ENCODE assay signal across 8 mouse cellular contexts in the genomic region with DNA sequence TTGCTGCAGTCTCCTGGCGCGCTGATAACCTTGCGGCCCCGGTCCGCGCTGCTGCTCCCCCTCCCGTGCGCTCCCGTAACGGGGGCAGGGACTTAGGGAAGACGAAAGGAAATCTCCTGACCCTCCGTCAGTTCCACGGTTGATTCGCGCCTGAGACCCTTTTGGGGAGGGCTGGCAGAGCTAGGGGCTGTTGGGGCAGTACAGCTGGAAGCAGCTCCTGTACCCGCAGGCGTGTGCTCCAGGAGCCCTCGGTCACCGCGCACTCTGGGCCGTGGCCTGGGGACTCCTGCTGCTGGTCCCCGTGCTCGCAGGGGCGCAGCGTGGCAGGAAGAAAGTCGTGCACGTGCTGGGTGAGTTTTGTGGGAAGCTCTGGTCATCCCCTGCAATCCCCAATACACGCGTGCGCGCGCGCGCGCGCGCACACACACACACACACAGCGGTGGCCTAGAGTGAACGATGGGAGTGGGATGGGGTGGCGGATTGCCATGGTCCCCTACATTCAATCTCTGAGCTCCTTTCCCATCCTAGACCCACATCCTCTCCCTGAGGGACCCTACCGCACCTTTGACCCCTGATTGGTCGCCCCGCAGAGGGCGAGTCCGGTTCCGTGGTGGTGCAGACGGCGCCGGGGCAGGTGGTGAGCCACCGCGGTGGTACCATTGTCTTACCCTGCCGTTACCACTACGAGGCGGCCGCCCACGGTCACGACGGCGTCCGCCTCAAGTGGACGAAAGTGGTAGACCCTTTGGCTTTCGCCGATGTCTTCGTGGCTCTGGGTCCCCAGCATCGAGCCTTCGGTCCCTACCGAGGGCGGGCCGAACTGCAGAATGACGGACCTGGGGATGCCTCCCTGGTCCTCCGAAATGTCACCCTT. TPM values are rescaled to one million over a fixed set of nuclear protein-coding genes. Genes with fewer than 3 reads are reported as not detected.
DNase-seq lines count a peak whose midpoint lies in the region; ATAC-seq and TF ChIP-seq lines count a peak whose summit lies in the region.

No protein-coding gene starts in this region.

- H3K36me3 ChIP-seq in kidney, adult 2 months (ENCODE audit: control insufficient read depth, insufficient read depth, low read length), result no peaks in the 10 kb centered on the region
- no peaks in the 10 kb centered on the region for H3K36me3 ChIP-seq in forebrain, embryonic 13.5 days (ENCODE audit: poor library complexity, severe bottlenecking)
- H3K36me3 ChIP-seq in liver, embryonic 14.5 days (replicated peaks; ENCODE audit: control insufficient read depth, insufficient read depth, low read depth), result no peaks in the 10 kb centered on the region

- peak overlapping the region; percentile 60 for H3K4me2 ChIP-seq in forebrain, embryonic 13.5 days
- H3K4me2 ChIP-seq in liver, embryonic 14.5 days (ENCODE audit: low read depth), result peak overlapping the region; percentile 47

- 4% methylated on average over 71 of the region's 71 CpGs for WGBS in kidney, adult 2 months
- 1% methylated on average over 70 of the region's 71 CpGs for WGBS in forebrain, embryonic 13.5 days
- 4% methylated on average over 71 of the region's 71 CpGs for WGBS in liver, embryonic 14.5 days (ENCODE audit: insufficient replicate concordance)

- peak; percentile 15 for DNase-seq in kidney, postnatal 10 days
- DNase-seq in kidney, adult 2 months, result no peak
- DNase-seq in cerebellum, adult 18-20 months, result peak; percentile 60 to 62
- DNase-seq in liver, embryonic 14.5 days (ENCODE audit: low read depth in 3 of 3, low spot score in 3 of 3), result no peak
- DNase-seq in left cerebral cortex, postnatal 4 days, result no peak
- no peak for DNase-seq in right cerebral cortex, postnatal 14 days

- intact Hi-C loops in left cerebral cortex, postnatal 4 days (cut with DNase I), result loop anchor here (10.0 kb wide), 1 partner anchor 140 kb away; no protein-coding TSS in a partner anchor

- no peaks in the 10 kb centered on the region for H3K4me1 ChIP-seq in kidney, adult 2 months (ENCODE audit: control insufficient read depth, insufficient read depth, low read length)
- peaks cover 30% of the 10 kb centered on the region for H3K4me1 ChIP-seq in forebrain, embryonic 13.5 days
- H3K4me1 ChIP-seq in liver, embryonic 14.5 days (replicated peaks; ENCODE audit: control insufficient read depth in 2 of 2, insufficient read depth in 2 of 2, low read length in 1 of 2), result no peaks in the 10 kb centered on the region

- TF ChIP-seq CTCF in kidney, adult 2 months (conservative IDR thresholded peaks at IDR 0.05; ENCODE audit: insufficient read depth, insufficient read length, low read depth, low read length), result no peak
- TF ChIP-seq CTCF in liver, embryonic 14.5 days (IDR thresholded peaks at IDR 0.05; ENCODE audit: low read depth), result 0 out of 2 replicates have a peak, but pooled peaks have one; percentile 21

- H3K4me3 ChIP-seq in kidney, adult 2 months (ENCODE audit: insufficient read depth, low read depth, low read length), result no peak overlapping the region
- peak overlapping the region; percentile 37 for H3K4me3 ChIP-seq in forebrain, embryonic 13.5 days
- H3K4me3 ChIP-seq in liver, embryonic 14.5 days (ENCODE audit: insufficient read depth in 1 of 2, low read depth in 2 of 2, low read length in 2 of 2), result peak overlapping the region; percentile 10 to 37; a peak in 3 of 4 replicates

- H3K27ac ChIP-seq in kidney, adult 2 months (ENCODE audit: insufficient read depth, low read depth, low read length), result no peak overlapping the region
- no peak overlapping the region for H3K27ac ChIP-seq in forebrain, embryonic 13.5 days
- no peak overlapping the region for H3K27ac ChIP-seq in liver, embryonic 14.5 days

- ATAC-seq in forebrain, embryonic 13.5 days, result no peak
- ATAC-seq in liver, embryonic 14.5 days (ENCODE audit: insufficient read depth), result no peak
- ATAC-seq in frontal cortex, adult (ENCODE audit: low TSS enrichment), result no peak

- peak overlapping the region; percentile 48 for H3K9ac ChIP-seq in forebrain, embryonic 13.5 days
- H3K9ac ChIP-seq in liver, embryonic 14.5 days (replicated peaks), result no peak overlapping the region

- 0 out of 2 replicates have a peak, but pooled peaks cover 3% of the 10 kb centered on the region for H3K27me3 ChIP-seq in kidney, adult 2 months (replicated peaks; ENCODE audit: control insufficient read depth, insufficient read depth, low read length)
- H3K27me3 ChIP-seq in forebrain, embryonic 13.5 days, result peaks cover 81% of the 10 kb centered on the region
- H3K27me3 ChIP-seq in liver, embryonic 14.5 days (ENCODE audit: control insufficient read depth, insufficient read depth, low read length), result peaks cover 69% of the 10 kb centered on the region

- TF ChIP-seq EP300 in liver, embryonic 14.5 days (IDR thresholded peaks at IDR 0.05; ENCODE audit: low read depth), result no peak

- no peak for TF ChIP-seq POLR2A in kidney, adult 2 months (IDR thresholded peaks at IDR 0.05; ENCODE audit: low read depth, low read length)

- H3K9me3 ChIP-seq in forebrain, embryonic 13.5 days (replicated peaks), result no peaks in the 10 kb centered on the region
- H3K9me3 ChIP-seq in liver, embryonic 14.5 days (ENCODE audit: control insufficient read depth, low read length), result no peaks in the 10 kb centered on the region

RNA-seq across cellular contexts. Expression of gene Hapln4, which starts 1.2 kb away (rescaled TPM):
- polyA plus RNA-seq in kidney, adult 2 months (2012; rRNA removed), result 0.05 and 0.08 TPM in 2 replicates
- polyA plus RNA-seq in forebrain, embryonic 13.5 days (2015; fragmentation: Nextera tagmentation; extraction: Ambion mirVana), result 0.14 and 0.16 TPM in 2 replicates
- 0.05 and 0.06 TPM in 2 replicates for polyA plus RNA-seq in liver, embryonic 14.5 days (2012; rRNA removed)
- polyA plus RNA-seq in liver, embryonic 14.5 days (2014; fragmentation: Nextera tagmentation; extraction: Ambion mirVana), result not detected in 2 replicates
- total RNA-seq in left cerebral cortex, postnatal 4 days (2021), result 1 to 10 TPM; 1.4 to 1.5 TPM

RNA-seq across cellular contexts. Expression of gene Tm6sf2, which starts 11.7 kb away (rescaled TPM):
- 30.2 and 37.5 TPM in 2 replicates for polyA plus RNA-seq in kidney, adult 2 months (2012; rRNA removed)
- polyA plus RNA-seq in forebrain, embryonic 13.5 days (2015; fragmentation: Nextera tagmentation; extraction: Ambion mirVana), result 1.1 and 1.3 TPM in 2 replicates
- polyA plus RNA-seq in liver, embryonic 14.5 days (2012; rRNA removed), result 1.2 and 1.3 TPM in 2 replicates
- 0.85 and 1.3 TPM in 2 replicates for polyA plus RNA-seq in liver, embryonic 14.5 days (2014; fragmentation: Nextera tagmentation; extraction: Ambion mirVana)
- 1 to 10 TPM; 1.0 to 1.6 TPM for total RNA-seq in left cerebral cortex, postnatal 4 days (2021)

RNA-seq across cellular contexts. Expression of gene Ncan, which starts 36.2 kb away (rescaled TPM):
- polyA plus RNA-seq in kidney, adult 2 months (2012; rRNA removed), result 0.04 and 0.06 TPM in 2 replicates
- polyA plus RNA-seq in forebrain, embryonic 13.5 days (2015; fragmentation: Nextera tagmentation; extraction: Ambion mirVana), result 100 and 102 TPM in 2 replicates
- polyA plus RNA-seq in liver, embryonic 14.5 days (2012; rRNA removed), result 0.01 and 0.11 TPM in 2 replicates
- not detected in 2 replicates for polyA plus RNA-seq in liver, embryonic 14.5 days (2014; fragmentation: Nextera tagmentation; extraction: Ambion mirVana)
- total RNA-seq in left cerebral cortex, postnatal 4 days (2021), result 100 to 1,000 TPM; 511 to 532 TPM

RNA-seq across cellular contexts. Expression of gene Sugp1, which starts 41.8 kb away (rescaled TPM):
- 9.0 and 10.9 TPM in 2 replicates for polyA plus RNA-seq in kidney, adult 2 months (2012; rRNA removed)
- 56.2 and 63.1 TPM in 2 replicates for polyA plus RNA-seq in forebrain, embryonic 13.5 days (2015; fragmentation: Nextera tagmentation; extraction: Ambion mirVana)
- 4.7 and 6.2 TPM in 2 replicates for polyA plus RNA-seq in liver, embryonic 14.5 days (2012; rRNA removed)
- 8.8 and 10.3 TPM in 2 replicates for polyA plus RNA-seq in liver, embryonic 14.5 days (2014; fragmentation: Nextera tagmentation; extraction: Ambion mirVana)
- total RNA-seq in left cerebral cortex, postnatal 4 days (2021), result 10 to 100 TPM; 48.5 to 52.6 TPM

RNA-seq across cellular contexts. Expression of gene Mau2, which starts 41.9 kb away (rescaled TPM):
- polyA plus RNA-seq in kidney, adult 2 months (2012; rRNA removed), result 47.1 and 63.3 TPM in 2 replicates
- 73.0 and 78.5 TPM in 2 replicates for polyA plus RNA-seq in forebrain, embryonic 13.5 days (2015; fragmentation: Nextera tagmentation; extraction: Ambion mirVana)
- 19.2 and 19.4 TPM in 2 replicates for polyA plus RNA-seq in liver, embryonic 14.5 days (2012; rRNA removed)
- 15.6 and 19.6 TPM in 2 replicates for polyA plus RNA-seq in liver, embryonic 14.5 days (2014; fragmentation: Nextera tagmentation; extraction: Ambion mirVana)
- 10 to 100 TPM; 87.6 to 88.9 TPM for total RNA-seq in left cerebral cortex, postnatal 4 days (2021)

Comparison
In these comparisons a context has a peak if more than half of its experiments do, and no peak if none do; other contexts are left out.
1. DNase-seq: peak in kidney, postnatal 10 days (single experiment) and cerebellum, adult 18-20 months (2 of 2); none in kidney, adult 2 months (single experiment), liver, embryonic 14.5 days (0 of 3), left cerebral cortex, postnatal 4 days (single experiment) and right cerebral cortex, postnatal 14 days (single experiment).
2. RNA of gene Tm6sf2, which starts 11.7 kb away (polyA plus RNA-seq): 30.2 to 37.5 TPM in kidney, adult 2 months; 1.1 to 1.3 TPM in forebrain, embryonic 13.5 days and 0.85 to 1.3 TPM in liver, embryonic 14.5 days; every median in the first group is over 10 times any median in the second.
3. RNA of gene Ncan, which starts 36.2 kb away (polyA plus RNA-seq): 100 to 102 TPM in forebrain, embryonic 13.5 days; 0.04 to 0.06 TPM in kidney, adult 2 months and 0.01 to 0.11 TPM in liver, embryonic 14.5 days; every median in the first group is over 10 times any median in the second.